Mouse (Mus musculus) limb, embryonic 13.5 days (tissue): ENCODE results near the gene Dnph1. TPM values are rescaled to one million over a fixed set of nuclear protein-coding genes. Genes with fewer than 3 reads are reported as not detected.

Source experiments
- ATAC-seq: fragments of 200-750 bp; cut with Nextera tagmentation; 2 replicates; pipeline ENCODE4 v1.8.0; 2017; ENCODE audit warnings: low read depth, moderate number of reproducible peaks, moderate TSS enrichment; ENCODE audit not compliant: low FRiP score
- H3K27ac ChIP-seq: fragments of 300-500 bp; sonication (generic); 2 replicates; pipeline ENCODE4 v1.5.1; 2015; ENCODE audit warnings: inconsistent platforms, mild to moderate bottlenecking, moderate library complexity
- H3K27me3 ChIP-seq: fragments of 300-500 bp; sonication (generic); 2 replicates; pipeline ENCODE4 v1.6.1; 2015; ENCODE audit warnings: mild to moderate bottlenecking, inconsistent platforms
- H3K36me3 ChIP-seq: fragments of 300-500 bp; sonication (generic); 2 replicates; pipeline ENCODE4 v1.6.1; 2015; ENCODE audit warnings: inconsistent platforms, mild to moderate bottlenecking, moderate library complexity
- H3K4me1 ChIP-seq: fragments of 300-500 bp; sonication (generic); 2 replicates; pipeline ENCODE4 v1.6.1; 2015; ENCODE audit warnings: inconsistent platforms
- H3K4me2 ChIP-seq: fragments of 300-500 bp; sonication (generic); replicated peaks from 2 replicates; pipeline ENCODE4 v1.6.1; 2015; ENCODE audit warnings: inconsistent platforms, mild to moderate bottlenecking, moderate library complexity
- H3K4me3 ChIP-seq: fragments of 300-500 bp; sonication (generic); 2 replicates; pipeline ENCODE4 v1.5.1; 2015; ENCODE audit warnings: moderate library complexity, mild to moderate bottlenecking, inconsistent platforms
- H3K9ac ChIP-seq: fragments of 300-500 bp; sonication (generic); 2 replicates; pipeline ENCODE4 v1.6.1; 2015; ENCODE audit warnings: mild to moderate bottlenecking, inconsistent platforms
- H3K9me3 ChIP-seq: fragments of 300-500 bp; sonication (generic); 2 replicates; pipeline ENCODE4 v1.6.1; 2016; ENCODE audit warnings: inconsistent platforms
- WGBS: fragments of 180-500 bp; shearing (Covaris S2); methylation state at CpG from one replicate; pipeline ENCODE4 v1.1.7; 2015; 5-methylcytosine and 5-hydroxymethylcytosine counted together
- polyA plus RNA-seq: library from polyadenylated mRNA; unstranded; fragments of >200 nt; fragmentation: Nextera tagmentation; extraction: Ambion mirVana; gene quantifications from 2 replicates; pipeline ENCODE4 v1.2.1, GENCODE M21; 2015

The Dnph1 gene
- 40.4 and 41.7 TPM in 2 replicates for polyA plus RNA-seq

DNA sequence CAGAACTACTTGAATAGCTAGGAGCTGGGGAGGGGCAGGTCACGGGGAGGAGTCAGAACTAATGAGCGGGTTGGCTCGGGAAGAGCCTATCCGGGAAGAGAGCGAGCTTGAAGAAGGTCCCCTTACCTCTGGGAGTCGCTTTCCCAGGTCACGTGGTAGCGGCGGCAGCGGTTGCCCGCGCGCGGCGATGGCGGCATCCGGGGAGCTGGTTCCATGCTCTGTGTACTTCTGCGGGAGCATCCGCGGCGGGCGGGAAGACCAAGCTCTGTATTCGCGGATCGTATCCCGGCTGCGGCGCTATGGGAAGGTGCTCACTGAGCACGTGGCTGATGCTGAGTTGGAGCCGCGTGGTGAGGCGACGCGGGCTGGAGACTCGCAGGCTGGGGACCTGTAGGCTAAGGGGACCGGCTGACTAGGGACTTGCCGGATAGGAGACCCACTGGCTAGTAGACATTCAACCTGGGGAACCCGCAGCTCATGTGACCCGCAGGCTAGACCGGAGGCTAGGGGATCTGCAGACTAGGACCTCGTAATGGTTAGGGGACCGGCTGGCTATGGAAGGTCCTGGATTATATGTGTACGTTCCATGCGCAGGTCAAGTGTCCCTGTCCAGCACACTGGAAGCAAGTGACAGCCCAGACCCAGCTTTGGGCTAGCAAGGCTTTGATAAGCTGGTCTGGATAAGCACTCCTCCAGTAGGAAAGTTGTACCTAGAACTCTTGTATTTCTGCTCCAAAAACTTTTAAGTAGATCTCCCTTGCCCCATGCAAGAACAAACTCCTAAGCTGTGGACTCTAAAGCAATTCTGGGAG lies at the start of gene Dnph1:
Gene Dnph1, plus strand, starts transcription at position 89 of the 812 bp plus-strand sequence.
- Histone ChIP-seq H3K27me3 (peaks cover 30% of the 10 kb centered on the region), H3K4me1 (peaks cover 9% of the 10 kb centered on the region; the same call in 1 of the 2 replicates), H3K4me2 (peak within 1 kb of the TSS; percentile 91), H3K4me3 (peak within 1 kb of the TSS; percentile 62), H3K36me3 (peaks cover 29% of the 10 kb centered on the region), H3K27ac (no peak within 1 kb of the TSS), H3K9me3 (no peaks in the 10 kb centered on the region), H3K9ac (peak within 1 kb of the TSS; percentile 74)
- under 1% methylated on average over 44 of the region's 44 CpGs for WGBS
- peak; percentile 93 for ATAC-seq

GRCm38 (mm10) chr17:46452683-46453082 lies 43.8 kb upstream of the Dnph1 start:
- 24% methylated on average over 5 of the region's 5 CpGs for WGBS
- Histone ChIP-seq H3K4me2 (no peak overlapping the region), H3K4me1 (peaks cover 29% of the 10 kb centered on the region), H3K9ac (no peak overlapping the region), H3K9me3 (no peaks in the 10 kb centered on the region), H3K27ac (no peak overlapping the region), H3K27me3 (peaks cover 80% of the 10 kb centered on the region), H3K4me3 (no peak overlapping the region), H3K36me3 (no peaks in the 10 kb centered on the region)
- no peak for ATAC-seq

GRCm38 (mm10) chr17:46453302-46453948 lies 43.1 kb upstream of the Dnph1 start:
- peaks cover 29% of the 10 kb centered on the region for H3K4me1 ChIP-seq
- ATAC-seq: no peak
- peaks cover 80% of the 10 kb centered on the region for H3K27me3 ChIP-seq
- H3K9ac ChIP-seq: no peak overlapping the region
- H3K36me3 ChIP-seq: no peaks in the 10 kb centered on the region
- no peaks in the 10 kb centered on the region for H3K9me3 ChIP-seq
- H3K4me3 ChIP-seq: peak overlapping the region; percentile 47
- 4% methylated on average over 13 of the region's 13 CpGs for WGBS
- no peak overlapping the region for H3K27ac ChIP-seq
- peak overlapping the region; percentile 90 for H3K4me2 ChIP-seq

DNA sequence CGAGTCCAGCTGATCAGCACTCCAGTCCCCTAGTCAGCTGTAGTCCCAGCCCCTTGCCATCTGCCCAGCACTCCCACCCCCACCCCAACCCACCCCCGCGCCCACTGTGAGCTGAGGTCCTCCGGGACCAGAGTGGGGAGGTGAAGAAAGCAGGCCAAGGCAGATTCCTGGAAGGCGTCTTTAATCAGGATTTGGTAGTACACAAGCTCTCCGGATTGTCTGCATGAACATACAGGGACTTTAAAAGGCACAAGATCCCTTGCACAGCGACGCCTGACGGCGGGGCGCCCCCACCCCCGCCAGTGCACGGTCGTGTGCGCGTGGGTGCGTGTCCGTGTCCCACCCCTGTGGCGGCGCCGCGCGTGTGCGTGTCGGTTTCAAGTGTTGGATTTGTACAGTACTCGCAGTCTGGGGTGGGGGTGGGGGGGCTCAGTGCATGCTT lies 42.5 kb upstream of the Dnph1 start:
- 2% methylated on average over 26 of the region's 26 CpGs for WGBS
- Histone ChIP-seq H3K27me3 (peaks cover 80% of the 10 kb centered on the region), H3K4me3 (peak overlapping the region; percentile 47), H3K4me1 (peaks cover 29% of the 10 kb centered on the region), H3K36me3 (no peaks in the 10 kb centered on the region), H3K9me3 (no peaks in the 10 kb centered on the region), H3K9ac (peak overlapping the region; percentile 55), H3K4me2 (peak overlapping the region; percentile 90), H3K27ac (no peak overlapping the region)
- ATAC-seq: 0 out of 2 replicates have a peak, but pooled peaks have one; percentile 32

DNA sequence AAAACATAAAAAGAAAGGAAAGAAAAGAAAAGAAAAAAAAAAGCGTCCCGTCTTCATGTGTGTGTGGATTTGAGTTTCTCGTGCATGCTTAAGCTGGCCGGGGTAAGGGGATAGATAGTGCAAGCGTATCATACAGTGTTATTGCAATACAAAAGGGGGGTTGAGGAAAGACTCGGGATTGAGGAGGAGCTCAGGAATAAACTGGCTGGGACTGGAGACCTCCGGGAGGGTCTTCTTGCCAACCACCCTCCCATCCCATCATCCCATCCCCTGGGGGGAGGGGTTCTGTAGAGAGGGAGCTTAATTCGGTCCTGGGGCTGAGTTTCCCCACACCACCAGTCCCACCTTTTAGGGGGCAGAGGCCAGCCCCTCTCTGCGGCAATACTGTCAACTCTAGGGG lies 42.0 kb upstream of the Dnph1 start:
- H3K4me1 ChIP-seq: peaks cover 29% of the 10 kb centered on the region
- peak overlapping the region; percentile 90 for H3K4me2 ChIP-seq
- H3K9me3 ChIP-seq: no peaks in the 10 kb centered on the region
- peak overlapping the region; percentile 47 for H3K4me3 ChIP-seq
- H3K27ac ChIP-seq: no peak overlapping the region
- H3K36me3 ChIP-seq: no peaks in the 10 kb centered on the region
- peaks cover 84% of the 10 kb centered on the region for H3K27me3 ChIP-seq
- WGBS: 1% methylated on average over 9 of the region's 9 CpGs
- no peak for ATAC-seq
- peak overlapping the region; percentile 55 for H3K9ac ChIP-seq

- H3K4me1 ChIP-seq: peaks cover 29% of the 10 kb centered on the region
- under 1% methylated on average over 33 of the region's 33 CpGs for WGBS
- H3K9me3 ChIP-seq: no peaks in the 10 kb centered on the region
- ATAC-seq: peak; percentile 59
- no peak overlapping the region for H3K27ac ChIP-seq
- H3K36me3 ChIP-seq: no peaks in the 10 kb centered on the region
- H3K9ac ChIP-seq: peak overlapping the region; percentile 55
- H3K4me2 ChIP-seq: peak overlapping the region; percentile 90
- H3K27me3 ChIP-seq: peaks cover 90% of the 10 kb centered on the region
- peak overlapping the region; percentile 47 for H3K4me3 ChIP-seq
Observed at GRCm38 (mm10) chr17:46455110-46455691, 41.3 kb upstream of the Dnph1 start.

GRCm38 (mm10) chr17:46457791-46458190 lies 38.7 kb upstream of the Dnph1 start:
- WGBS: 13% methylated on average over 10 of the region's 10 CpGs
- Histone ChIP-seq H3K27ac (no peak overlapping the region), H3K27me3 (peaks cover 96% of the 10 kb centered on the region)

GRCm38 (mm10) chr17:46458439-46458838 lies 38.1 kb upstream of the Dnph1 start:
- Histone ChIP-seq H3K9ac (no peak overlapping the region), H3K9me3 (no peaks in the 10 kb centered on the region), H3K4me2 (no peak overlapping the region), H3K27me3 (peaks cover 96% of the 10 kb centered on the region), H3K36me3 (no peaks in the 10 kb centered on the region), H3K4me3 (no peak overlapping the region), H3K27ac (no peak overlapping the region), H3K4me1 (peaks cover 38% of the 10 kb centered on the region)
- 51% methylated on average over 3 of the region's 3 CpGs for WGBS
- ATAC-seq: no peak

More at GRCm38 (mm10) chr17:46457791-46458190, 38.7 kb upstream of the Dnph1 start:
- Histone ChIP-seq H3K4me1 (peaks cover 42% of the 10 kb centered on the region), H3K36me3 (no peaks in the 10 kb centered on the region), H3K9ac (no peak overlapping the region), H3K9me3 (no peaks in the 10 kb centered on the region), H3K4me3 (no peak overlapping the region), H3K4me2 (no peak overlapping the region)
- no peak for ATAC-seq

DNA sequence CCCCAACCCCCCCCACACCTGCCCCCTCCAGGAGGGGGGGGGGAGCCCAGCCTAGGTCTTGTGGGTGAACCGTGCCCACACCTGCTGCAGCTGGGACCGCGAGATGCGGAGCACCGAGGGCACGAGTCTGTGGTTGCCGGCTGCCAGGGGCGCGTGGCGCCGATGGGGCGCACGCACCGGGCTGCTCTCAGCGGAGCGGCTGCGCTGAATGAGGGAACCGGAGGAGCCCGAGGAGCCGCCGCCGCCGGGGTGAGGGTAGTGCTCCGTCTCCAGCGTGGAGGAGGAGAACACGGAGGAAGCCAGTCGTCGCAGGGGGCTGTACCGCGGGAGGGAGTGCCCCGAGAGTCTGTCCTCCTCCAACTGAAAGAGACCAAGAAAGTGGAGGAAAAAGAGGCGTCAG lies 35.8 kb upstream of the Dnph1 start:
- H3K27ac ChIP-seq: no peak overlapping the region
- peak overlapping the region; percentile 64 for H3K4me2 ChIP-seq
- 0 out of 2 replicates have a peak, but pooled peaks have one; percentile 48 for ATAC-seq
- H3K9me3 ChIP-seq: no peaks in the 10 kb centered on the region
- H3K4me1 ChIP-seq: peaks cover 16% of the 10 kb centered on the region
- H3K4me3 ChIP-seq: peak overlapping the region; percentile 37
- peak overlapping the region; percentile 65 for H3K9ac ChIP-seq
- H3K36me3 ChIP-seq: no peaks in the 10 kb centered on the region
- WGBS: 0% methylated on average over 23 of the region's 32 CpGs
- peaks cover 75% of the 10 kb centered on the region for H3K27me3 ChIP-seq

GRCm38 (mm10) chr17:46461347-46461746 lies 35.2 kb upstream of the Dnph1 start:
- H3K4me2 ChIP-seq: peak overlapping the region; percentile 64
- no peaks in the 10 kb centered on the region for H3K36me3 ChIP-seq
- H3K9me3 ChIP-seq: no peaks in the 10 kb centered on the region
- H3K4me1 ChIP-seq: peaks cover 13% of the 10 kb centered on the region
- WGBS: 14% methylated on average over 8 of the region's 8 CpGs
- ATAC-seq: no peak
- peak overlapping the region; percentile 37 for H3K4me3 ChIP-seq
- H3K27me3 ChIP-seq: peaks cover 69% of the 10 kb centered on the region
- no peak overlapping the region for H3K27ac ChIP-seq
- H3K9ac ChIP-seq: peak overlapping the region; percentile 65; the same call in 1 of the 2 replicates

DNA sequence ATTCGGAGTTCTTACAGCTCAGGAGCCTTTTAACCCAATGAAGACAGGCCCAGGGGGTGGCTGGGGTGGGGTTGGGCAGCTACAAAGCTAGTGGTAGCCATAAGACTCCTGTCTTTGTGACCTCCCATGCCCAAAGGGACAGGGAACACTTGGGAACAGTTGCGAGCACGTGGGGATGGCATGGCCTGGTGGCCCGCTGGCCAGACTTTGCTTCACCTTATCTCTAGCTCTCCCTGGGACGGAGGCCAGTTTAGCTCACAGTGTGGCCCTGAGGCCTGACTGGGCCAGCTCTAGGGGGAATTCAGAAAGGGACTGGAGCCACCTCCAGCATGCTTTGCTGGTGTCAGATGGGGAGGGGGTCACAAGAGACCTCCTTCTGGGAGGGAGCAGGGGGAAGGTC lies 34.3 kb upstream of the Dnph1 start:
- no peak overlapping the region for H3K9ac ChIP-seq
- ATAC-seq: no peak
- H3K9me3 ChIP-seq: no peaks in the 10 kb centered on the region
- 87% methylated on average over 5 of the region's 5 CpGs for WGBS
- no peak overlapping the region for H3K27ac ChIP-seq
- H3K4me1 ChIP-seq: peaks cover 13% of the 10 kb centered on the region
- no peak overlapping the region for H3K4me2 ChIP-seq
- peaks cover 60% of the 10 kb centered on the region for H3K27me3 ChIP-seq
- no peaks in the 10 kb centered on the region for H3K36me3 ChIP-seq
- H3K4me3 ChIP-seq: no peak overlapping the region

DNA sequence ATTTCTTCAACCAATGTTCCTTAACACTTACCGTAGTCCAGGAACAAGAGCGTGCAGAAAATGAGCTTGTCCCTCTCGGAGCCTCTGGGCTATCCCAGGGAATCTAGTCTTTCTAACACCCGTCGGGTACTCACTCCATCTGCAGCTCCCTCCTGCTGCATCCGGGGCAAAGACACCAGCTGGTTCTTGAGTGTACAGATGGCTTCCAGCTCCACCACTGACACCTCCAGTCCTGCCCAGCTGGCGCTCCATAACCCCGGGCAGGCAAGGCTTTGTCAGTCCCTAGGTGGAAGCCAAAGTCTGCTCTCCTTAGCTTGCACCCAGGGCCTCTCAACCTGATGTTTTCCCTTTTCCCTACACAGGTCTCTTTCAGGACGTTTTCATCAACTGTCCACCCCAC lies 28.7 kb upstream of the Dnph1 start:
- 64% methylated on average over 9 of the region's 9 CpGs for WGBS
- ATAC-seq: no peak
- no peak overlapping the region; the same call in 1 of the 2 replicates for H3K9ac ChIP-seq
- H3K36me3 ChIP-seq: no peaks in the 10 kb centered on the region
- H3K4me3 ChIP-seq: no peak overlapping the region
- H3K4me1 ChIP-seq: 0 out of 2 replicates have a peak, but pooled peaks cover 4% of the 10 kb centered on the region
- H3K27me3 ChIP-seq: peaks cover 6% of the 10 kb centered on the region; the same call in 1 of the 2 replicates
- H3K4me2 ChIP-seq: no peak overlapping the region
- H3K27ac ChIP-seq: no peak overlapping the region
- H3K9me3 ChIP-seq: no peaks in the 10 kb centered on the region
